Mouse (Mus musculus) embryonic facial prominence, embryonic 12.5 days (tissue): ENCODE results near the gene Vmn1r1. TPM values are rescaled to one million over a fixed set of nuclear protein-coding genes. Genes with fewer than 3 reads are reported as not detected.

Source experiments
- ATAC-seq: fragments of 200-750 bp; cut with Nextera tagmentation; 2 replicates; pipeline ENCODE4 v1.8.0; 2017; ENCODE audit not compliant: insufficient number of reproducible peaks, insufficient read depth, low FRiP score, low TSS enrichment
- H3K27ac ChIP-seq: fragments of 300-500 bp; sonication (generic); 2 replicates; pipeline ENCODE4 v1.5.1; 2016; ENCODE audit warnings: mild to moderate bottlenecking
- H3K27me3 ChIP-seq: fragments of 300-500 bp; sonication (generic); 2 replicates; pipeline ENCODE4 v1.6.1; 2016; ENCODE audit warnings: mild to moderate bottlenecking, moderate library complexity
- H3K36me3 ChIP-seq: fragments of 300-500 bp; sonication (generic); 2 replicates; pipeline ENCODE4 v1.6.1; 2016; ENCODE audit warnings: mild to moderate bottlenecking
- H3K4me1 ChIP-seq: fragments of 300-500 bp; sonication (generic); 2 replicates; pipeline ENCODE4 v1.6.1; 2016
- H3K4me2 ChIP-seq: fragments of 300-500 bp; sonication (generic); replicated peaks from 2 replicates; pipeline ENCODE4 v1.6.1; 2016; ENCODE audit warnings: mild to moderate bottlenecking, moderate library complexity
- H3K4me3 ChIP-seq: fragments of 300-500 bp; sonication (generic); 2 replicates; pipeline ENCODE4 v1.5.1; 2016; ENCODE audit warnings: mild to moderate bottlenecking
- H3K9ac ChIP-seq: fragments of 300-500 bp; sonication (generic); 2 replicates; pipeline ENCODE4 v1.6.1; 2016; ENCODE audit warnings: mild to moderate bottlenecking, moderate library complexity
- H3K9me3 ChIP-seq: fragments of 300-500 bp; sonication (generic); 2 replicates; pipeline ENCODE4 v1.6.1; 2016; ENCODE audit warnings: mild to moderate bottlenecking, moderate library complexity
- WGBS: fragments of 180-500 bp; shearing (Covaris S2); methylation state at CpG from one replicate; pipeline ENCODE4 v1.1.7; 2016; 5-methylcytosine and 5-hydroxymethylcytosine counted together
- polyA plus RNA-seq: library from polyadenylated mRNA; unstranded; fragments of >200 nt; fragmentation: Nextera tagmentation; extraction: Ambion mirVana; gene quantifications from 2 replicates; pipeline ENCODE4 v1.2.1, GENCODE M21; 2016

Gene Vmn1r1
- polyA plus RNA-seq, 1 experiment from 2014 or later = not detected

- peaks cover 12% of the 10 kb centered on the region for H3K36me3 ChIP-seq
- WGBS = under 1% methylated on average over 33 of the region's 33 CpGs
- H3K4me2 ChIP-seq = peak overlapping the region; percentile 71
- peak overlapping the region; percentile 76 for H3K27ac ChIP-seq
- peak overlapping the region; percentile 68 for H3K4me3 ChIP-seq
- peaks cover 8% of the 10 kb centered on the region for H3K4me1 ChIP-seq
- H3K9ac ChIP-seq = peak overlapping the region; percentile 67
- ATAC-seq = peak; percentile 89
- no peaks in the 10 kb centered on the region for H3K9me3 ChIP-seq
- H3K27me3 ChIP-seq = no peaks in the 10 kb centered on the region
Observed at GRCm38 (mm10) chr1:182124924-182125368, 39.3 kb downstream of the Vmn1r1 start.

GRCm38 (mm10) chr1:182124506-182124905 lies 39.8 kb downstream of the Vmn1r1 start, which contains the start of gene Srp9:
Gene Srp9 (plus strand): TSS chr1:182124737.
- Histone ChIP-seq H3K4me3 (peak within 1 kb of the TSS; percentile 68), H3K9ac (peak within 1 kb of the TSS; percentile 67), H3K4me2 (peak within 1 kb of the TSS; percentile 71), H3K27me3 (no peaks in the 10 kb centered on the region), H3K4me1 (peaks cover 8% of the 10 kb centered on the region), H3K9me3 (no peaks in the 10 kb centered on the region), H3K27ac (peak within 1 kb of the TSS; percentile 76), H3K36me3 (peaks cover 8% of the 10 kb centered on the region; the same call in 1 of the 2 replicates)
- WGBS = under 1% methylated on average over 37 of the region's 37 CpGs
- peak; percentile 98 for ATAC-seq

- Histone ChIP-seq H3K9me3 (no peaks in the 10 kb centered on the region), H3K4me3 (no peak overlapping the region), H3K27ac (no peak overlapping the region), H3K36me3 (0 out of 2 replicates have a peak, but pooled peaks cover under 1% of the 10 kb centered on the region), H3K4me2 (no peak overlapping the region), H3K27me3 (no peaks in the 10 kb centered on the region), H3K9ac (no peak overlapping the region), H3K4me1 (peaks cover 8% of the 10 kb centered on the region)
- WGBS = 79% methylated on average over 4 of the region's 4 CpGs
- no peak for ATAC-seq
Observed at GRCm38 (mm10) chr1:182122413-182122812, 41.9 kb downstream of the Vmn1r1 start.

DNA sequence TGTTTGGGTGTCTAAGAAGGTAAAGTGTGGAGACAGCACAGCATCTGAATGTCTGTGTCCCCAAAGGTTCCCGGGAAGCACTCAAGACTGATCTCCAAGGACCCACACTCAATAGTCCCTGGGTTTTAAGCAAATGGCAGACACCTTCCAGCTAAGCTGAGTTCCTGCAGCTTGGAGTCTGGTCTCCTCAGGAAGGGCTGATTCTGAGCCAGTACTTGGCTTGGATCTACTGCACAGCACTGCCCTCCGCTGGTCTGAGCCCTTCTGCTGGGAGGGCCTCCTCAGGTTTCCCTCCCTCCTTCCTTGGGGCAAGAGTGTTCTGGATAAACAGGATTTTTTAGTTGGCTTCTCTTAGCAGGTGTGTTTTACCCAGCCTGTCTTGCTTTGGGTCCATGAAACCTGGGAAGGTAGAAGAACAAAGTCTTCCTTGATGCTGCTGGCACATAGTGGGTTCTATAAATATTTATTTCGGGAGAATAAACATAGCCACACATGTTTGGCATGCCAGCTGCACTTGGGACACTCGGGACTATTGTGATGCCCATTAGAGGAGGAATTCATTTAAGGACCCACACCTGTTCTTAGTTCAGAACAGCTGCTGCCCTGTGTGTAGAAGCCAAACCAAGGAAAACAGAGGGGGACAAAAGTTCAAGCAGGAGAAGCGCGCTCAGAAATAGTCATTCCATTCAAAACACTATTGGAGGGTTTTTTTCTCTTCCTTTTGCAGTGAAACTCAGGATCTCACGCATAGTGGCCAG lies 48.5 kb downstream of the Vmn1r1 start:
- Histone ChIP-seq H3K9ac (no peak overlapping the region), H3K4me2 (no peak overlapping the region), H3K27ac (no peak overlapping the region), H3K36me3 (no peaks in the 10 kb centered on the region), H3K4me1 (peaks cover 38% of the 10 kb centered on the region), H3K27me3 (no peaks in the 10 kb centered on the region; the same call in 1 of the 2 replicates), H3K9me3 (no peaks in the 10 kb centered on the region), H3K4me3 (no peak overlapping the region)
- ATAC-seq = 0 out of 2 replicates have a peak, but pooled peaks have one; percentile 54
- 32% methylated on average over 7 of the region's 7 CpGs for WGBS

DNA sequence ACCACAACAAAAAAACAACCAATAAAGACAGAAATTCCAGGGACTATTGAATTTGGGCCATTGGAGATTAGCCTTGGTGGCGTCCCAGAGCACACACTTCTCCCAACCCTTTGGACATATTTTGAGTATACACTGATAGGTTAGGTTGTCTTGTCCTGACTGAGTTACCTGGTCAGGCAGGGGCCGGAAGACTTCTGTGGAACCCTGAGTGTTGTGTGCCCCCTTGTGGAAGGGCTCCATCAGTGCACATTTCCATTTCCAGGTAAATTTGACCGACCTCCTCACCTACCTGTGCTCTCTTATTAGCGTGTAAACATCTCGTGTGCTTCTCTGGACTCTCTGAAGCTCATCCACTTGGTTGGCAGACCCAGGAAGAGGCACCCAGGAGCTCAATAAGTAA lies 49.1 kb downstream of the Vmn1r1 start:
- WGBS = 19% methylated on average over 5 of the region's 5 CpGs
- ATAC-seq = no peak
- H3K27me3 ChIP-seq = no peaks in the 10 kb centered on the region; the same call in 1 of the 2 replicates
- peaks cover 45% of the 10 kb centered on the region for H3K4me1 ChIP-seq
- H3K36me3 ChIP-seq = no peaks in the 10 kb centered on the region
- H3K9ac ChIP-seq = no peak overlapping the region
- H3K9me3 ChIP-seq = no peaks in the 10 kb centered on the region
- no peak overlapping the region for H3K27ac ChIP-seq
- no peak overlapping the region for H3K4me3 ChIP-seq
- H3K4me2 ChIP-seq = no peak overlapping the region

GRCm38 (mm10) chr1:182113587-182114500 lies 50.4 kb downstream of the Vmn1r1 start:
- 0 out of 2 replicates have a peak overlapping the region, but pooled peaks have one; percentile 4 for H3K9ac ChIP-seq
- H3K9me3 ChIP-seq = no peaks in the 10 kb centered on the region
- ATAC-seq = no peak
- H3K27me3 ChIP-seq = no peaks in the 10 kb centered on the region; the same call in 1 of the 2 replicates
- H3K27ac ChIP-seq = 0 out of 2 replicates have a peak overlapping the region, but pooled peaks have one; percentile 50
- no peak overlapping the region for H3K4me3 ChIP-seq
- WGBS = 10% methylated on average over 19 of the region's 19 CpGs
- H3K4me2 ChIP-seq = peak overlapping the region; percentile 21; the same call in 1 of the 2 replicates
- H3K4me1 ChIP-seq = peaks cover 46% of the 10 kb centered on the region
- H3K36me3 ChIP-seq = no peaks in the 10 kb centered on the region

DNA sequence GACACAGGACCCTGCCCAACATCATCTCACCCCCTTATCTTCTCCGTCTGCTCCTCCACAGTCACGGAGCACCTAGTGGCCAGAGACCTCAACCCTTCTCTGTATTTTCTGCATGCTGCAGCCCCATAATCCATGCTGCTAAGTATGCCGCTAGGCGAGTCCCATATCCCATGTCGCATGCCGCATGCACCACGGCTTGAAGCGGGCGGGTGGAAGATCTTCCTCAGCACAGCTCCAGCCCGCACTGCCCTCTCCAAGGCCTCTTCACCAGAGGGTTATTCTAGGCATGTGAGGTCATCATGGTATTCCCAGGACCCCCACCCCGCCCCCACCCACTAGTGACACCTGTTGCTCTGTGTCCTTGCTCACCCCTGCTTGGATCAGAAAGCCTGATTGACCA lies 51.2 kb downstream of the Vmn1r1 start:
- H3K9ac ChIP-seq = no peak overlapping the region
- H3K27ac ChIP-seq = no peak overlapping the region
- H3K4me1 ChIP-seq = peaks cover 52% of the 10 kb centered on the region
- no peak overlapping the region for H3K4me3 ChIP-seq
- no peaks in the 10 kb centered on the region for H3K9me3 ChIP-seq
- no peak for ATAC-seq
- no peak overlapping the region for H3K4me2 ChIP-seq
- 70% methylated on average over 11 of the region's 11 CpGs for WGBS
- no peaks in the 10 kb centered on the region; the same call in 1 of the 2 replicates for H3K27me3 ChIP-seq
- no peaks in the 10 kb centered on the region for H3K36me3 ChIP-seq

GRCm38 (mm10) chr1:182112385-182112784 lies 51.9 kb downstream of the Vmn1r1 start:
- no peak overlapping the region for H3K27ac ChIP-seq
- H3K4me3 ChIP-seq = no peak overlapping the region
- peaks cover 52% of the 10 kb centered on the region for H3K4me1 ChIP-seq
- ATAC-seq = no peak
- no peaks in the 10 kb centered on the region for H3K9me3 ChIP-seq
- 94% methylated on average over 15 of the region's 15 CpGs for WGBS
- no peak overlapping the region for H3K9ac ChIP-seq
- no peaks in the 10 kb centered on the region for H3K36me3 ChIP-seq
- no peaks in the 10 kb centered on the region; the same call in 1 of the 2 replicates for H3K27me3 ChIP-seq
- H3K4me2 ChIP-seq = no peak overlapping the region

- Histone ChIP-seq H3K4me2 (no peak overlapping the region), H3K36me3 (no peaks in the 10 kb centered on the region), H3K9ac (no peak overlapping the region), H3K4me1 (peaks cover 52% of the 10 kb centered on the region), H3K9me3 (no peaks in the 10 kb centered on the region), H3K4me3 (no peak overlapping the region), H3K27ac (no peak overlapping the region), H3K27me3 (no peaks in the 10 kb centered on the region; the same call in 1 of the 2 replicates)
- 74% methylated on average over 14 of the region's 14 CpGs for WGBS
- ATAC-seq = no peak
Observed at GRCm38 (mm10) chr1:182111386-182112317, 52.6 kb downstream of the Vmn1r1 start.

- ATAC-seq = no peak
- Histone ChIP-seq H3K36me3 (no peaks in the 10 kb centered on the region), H3K9ac (no peak overlapping the region; the same call in 1 of the 2 replicates), H3K4me3 (no peak overlapping the region), H3K27ac (peak overlapping the region; percentile 36; the same call in 1 of the 2 replicates), H3K4me1 (peaks cover 52% of the 10 kb centered on the region), H3K27me3 (no peaks in the 10 kb centered on the region; the same call in 1 of the 2 replicates), H3K9me3 (no peaks in the 10 kb centered on the region), H3K4me2 (no peak overlapping the region; the same call in 1 of the 2 replicates)
- 52% methylated on average over 15 of the region's 15 CpGs for WGBS
Observed at GRCm38 (mm10) chr1:182110708-182111385, 53.4 kb downstream of the Vmn1r1 start.
